Mouse (Mus musculus): Measurements from ENCODE around the gene Carm1. TPM values are rescaled to one million over a fixed set of nuclear protein-coding genes. Genes with fewer than 3 reads are reported as not detected.

Carm1 gene
- polyA plus RNA-seq, 1 experiment from 2014 or later, result 62.4 TPM

GRCm38 (mm10) chr9:21525937-21526633 is 20.6 kb upstream of the Carm1 start, which contains the start of gene AB124611:
Gene AB124611, plus strand, starts transcription at chr9:21526176.
- no peak for DNase-seq (ENCODE audit: low spot score)
- Histone ChIP-seq H3K4me3 (ENCODE audit: low read depth, low read length) (no peak within 1 kb of the TSS), H3K9ac (replicated peaks; ENCODE audit: low read length) (0 out of 2 replicates have a peak within 1 kb of the TSS, but pooled peaks have one; percentile 22), H3K27ac (replicated peaks; ENCODE audit: low read depth, low read length) (no peak within 1 kb of the TSS), H3K27me3 (ENCODE audit: control insufficient read depth, insufficient read depth, low read length) (no peaks in the 10 kb centered on the region), H3K36me3 (replicated peaks; ENCODE audit: control insufficient read depth, insufficient read depth, low read depth, low read length) (no peaks in the 10 kb centered on the region), H3K4me2 (ENCODE audit: low read depth, low read length) (no peak within 1 kb of the TSS), H3K9me3 (replicated peaks; ENCODE audit: control insufficient read depth, low read length) (no peaks in the 10 kb centered on the region), H3K4me1 (ENCODE audit: control insufficient read depth, insufficient read depth, low read length) (no peaks in the 10 kb centered on the region)
- ATAC-seq (replicated peaks; ENCODE audit: insufficient number of reproducible peaks, low FRiP score, low TSS enrichment, low read depth), result 0 out of 2 replicates have a peak, but pooled peaks have one; percentile 14
- 62% methylated on average over 14 of the region's 14 CpGs for WGBS

GRCm38 (mm10) chr9:21526634-21526944 is 20.1 kb upstream of the Carm1 start:
- H3K4me2 ChIP-seq (ENCODE audit: low read depth, low read length), result no peak overlapping the region
- H3K4me1 ChIP-seq (ENCODE audit: control insufficient read depth, insufficient read depth, low read length), result no peaks in the 10 kb centered on the region
- H3K27me3 ChIP-seq (ENCODE audit: control insufficient read depth, insufficient read depth, low read length), result no peaks in the 10 kb centered on the region
- H3K36me3 ChIP-seq (replicated peaks; ENCODE audit: control insufficient read depth, insufficient read depth, low read depth, low read length), result no peaks in the 10 kb centered on the region
- no peak for DNase-seq (ENCODE audit: low spot score)
- H3K9ac ChIP-seq (replicated peaks; ENCODE audit: low read length), result no peak overlapping the region
- H3K9me3 ChIP-seq (replicated peaks; ENCODE audit: control insufficient read depth, low read length), result no peaks in the 10 kb centered on the region
- H3K27ac ChIP-seq (replicated peaks; ENCODE audit: low read depth, low read length), result no peak overlapping the region
- no peak overlapping the region for H3K4me3 ChIP-seq (ENCODE audit: low read depth, low read length)
- ATAC-seq (replicated peaks; ENCODE audit: insufficient number of reproducible peaks, low FRiP score, low TSS enrichment, low read depth), result no peak
- WGBS, result 83% methylated on average over 3 of the region's 3 CpGs

- H3K9me3 ChIP-seq (replicated peaks; ENCODE audit: control insufficient read depth, low read length), result no peaks in the 10 kb centered on the region
- WGBS, result 100% methylated on average over 2 of the region's 2 CpGs
Observed at GRCm38 (mm10) chr9:21527100-21527801, 19.4 kb upstream of the Carm1 start.

GRCm38 (mm10) chr9:21527917-21528324 is 18.8 kb upstream of the Carm1 start:
- no peak overlapping the region; the same call in 1 of the 2 replicates for H3K9ac ChIP-seq (replicated peaks; ENCODE audit: low read length)
- DNase-seq (ENCODE audit: low spot score) (no peak), ATAC-seq (replicated peaks; ENCODE audit: insufficient number of reproducible peaks, low FRiP score, low TSS enrichment, low read depth) (no peak)
- H3K36me3 ChIP-seq (replicated peaks; ENCODE audit: control insufficient read depth, insufficient read depth, low read depth, low read length), result no peaks in the 10 kb centered on the region
- H3K27ac ChIP-seq (replicated peaks; ENCODE audit: low read depth, low read length), result no peak overlapping the region
- H3K4me2 ChIP-seq (ENCODE audit: low read depth, low read length), result no peak overlapping the region
- H3K27me3 ChIP-seq (ENCODE audit: control insufficient read depth, insufficient read depth, low read length), result no peaks in the 10 kb centered on the region
- no peaks in the 10 kb centered on the region for H3K4me1 ChIP-seq (ENCODE audit: control insufficient read depth, insufficient read depth, low read length)
- WGBS, result 46% methylated on average over 1 of the region's 1 CpGs
- no peaks in the 10 kb centered on the region for H3K9me3 ChIP-seq (replicated peaks; ENCODE audit: control insufficient read depth, low read length)
- H3K4me3 ChIP-seq (ENCODE audit: low read depth, low read length), result no peak overlapping the region

More at GRCm38 (mm10) chr9:21527100-21527801, 19.4 kb upstream of the Carm1 start:
- Histone ChIP-seq H3K4me3 (ENCODE audit: low read depth, low read length) (no peak overlapping the region), H3K36me3 (replicated peaks; ENCODE audit: control insufficient read depth, insufficient read depth, low read depth, low read length) (no peaks in the 10 kb centered on the region), H3K27ac (replicated peaks; ENCODE audit: low read depth, low read length) (no peak overlapping the region), H3K9ac (replicated peaks; ENCODE audit: low read length) (no peak overlapping the region; the same call in 1 of the 2 replicates), H3K4me1 (ENCODE audit: control insufficient read depth, insufficient read depth, low read length) (no peaks in the 10 kb centered on the region), H3K27me3 (ENCODE audit: control insufficient read depth, insufficient read depth, low read length) (no peaks in the 10 kb centered on the region), H3K4me2 (ENCODE audit: low read depth, low read length) (no peak overlapping the region)
- ATAC-seq (replicated peaks; ENCODE audit: insufficient number of reproducible peaks, low FRiP score, low TSS enrichment, low read depth), result no peak
- DNase-seq (ENCODE audit: low spot score), result no peak

- H3K27ac ChIP-seq (replicated peaks; ENCODE audit: low read depth, low read length), result no peak overlapping the region
Observed at GRCm38 (mm10) chr9:21536501-21536900, 10.2 kb upstream of the Carm1 start.

GRCm38 (mm10) chr9:21537009-21537408 is 9.7 kb upstream of the Carm1 start:
- H3K4me2 ChIP-seq (ENCODE audit: low read depth, low read length), result no peak overlapping the region
- no peaks in the 10 kb centered on the region for H3K27me3 ChIP-seq (ENCODE audit: control insufficient read depth, insufficient read depth, low read length)
- H3K27ac ChIP-seq (replicated peaks; ENCODE audit: low read depth, low read length), result no peak overlapping the region
- no peaks in the 10 kb centered on the region for H3K9me3 ChIP-seq (replicated peaks; ENCODE audit: control insufficient read depth, low read length)
- DNase-seq (ENCODE audit: low spot score) (no peak), ATAC-seq (replicated peaks; ENCODE audit: insufficient number of reproducible peaks, low FRiP score, low TSS enrichment, low read depth) (no peak)
- WGBS, result 71% methylated on average over 4 of the region's 4 CpGs
- H3K36me3 ChIP-seq (replicated peaks; ENCODE audit: control insufficient read depth, insufficient read depth, low read depth, low read length), result no peaks in the 10 kb centered on the region
- H3K4me1 ChIP-seq (ENCODE audit: control insufficient read depth, insufficient read depth, low read length), result no peaks in the 10 kb centered on the region
- no peak overlapping the region for H3K4me3 ChIP-seq (ENCODE audit: low read depth, low read length)
- no peak overlapping the region for H3K9ac ChIP-seq (replicated peaks; ENCODE audit: low read length)

More at GRCm38 (mm10) chr9:21536501-21536900, 10.2 kb upstream of the Carm1 start:
- no peaks in the 10 kb centered on the region for H3K36me3 ChIP-seq (replicated peaks; ENCODE audit: control insufficient read depth, insufficient read depth, low read depth, low read length)
- no peaks in the 10 kb centered on the region for H3K4me1 ChIP-seq (ENCODE audit: control insufficient read depth, insufficient read depth, low read length)
- no peaks in the 10 kb centered on the region for H3K9me3 ChIP-seq (replicated peaks; ENCODE audit: control insufficient read depth, low read length)
- no peak overlapping the region for H3K4me2 ChIP-seq (ENCODE audit: low read depth, low read length)
- H3K27me3 ChIP-seq (ENCODE audit: control insufficient read depth, insufficient read depth, low read length), result no peaks in the 10 kb centered on the region
- DNase-seq (ENCODE audit: low spot score), result no peak
- H3K4me3 ChIP-seq (ENCODE audit: low read depth, low read length), result no peak overlapping the region
- ATAC-seq (replicated peaks; ENCODE audit: insufficient number of reproducible peaks, low FRiP score, low TSS enrichment, low read depth), result no peak
- H3K9ac ChIP-seq (replicated peaks; ENCODE audit: low read length), result no peak overlapping the region
- 96% methylated on average over 14 of the region's 14 CpGs for WGBS

- no peak overlapping the region for H3K27ac ChIP-seq (replicated peaks; ENCODE audit: low read depth, low read length)
- 81% methylated on average over 7 of the region's 7 CpGs for WGBS
- no peaks in the 10 kb centered on the region for H3K36me3 ChIP-seq (replicated peaks; ENCODE audit: control insufficient read depth, insufficient read depth, low read depth, low read length)
- H3K4me1 ChIP-seq (ENCODE audit: control insufficient read depth, insufficient read depth, low read length), result no peaks in the 10 kb centered on the region
- no peak overlapping the region for H3K9ac ChIP-seq (replicated peaks; ENCODE audit: low read length)
- ATAC-seq (replicated peaks; ENCODE audit: insufficient number of reproducible peaks, low FRiP score, low TSS enrichment, low read depth) (no peak), DNase-seq (ENCODE audit: low spot score) (no peak)
- H3K4me2 ChIP-seq (ENCODE audit: low read depth, low read length), result no peak overlapping the region
- H3K9me3 ChIP-seq (replicated peaks; ENCODE audit: control insufficient read depth, low read length), result no peaks in the 10 kb centered on the region
- no peak overlapping the region for H3K4me3 ChIP-seq (ENCODE audit: low read depth, low read length)
- H3K27me3 ChIP-seq (ENCODE audit: control insufficient read depth, insufficient read depth, low read length), result no peaks in the 10 kb centered on the region
Observed at GRCm38 (mm10) chr9:21539981-21540753, 6.5 kb upstream of the Carm1 start.
